Mouse (Mus musculus): ENCODE measurements around the gene Klhl21.

DNA sequence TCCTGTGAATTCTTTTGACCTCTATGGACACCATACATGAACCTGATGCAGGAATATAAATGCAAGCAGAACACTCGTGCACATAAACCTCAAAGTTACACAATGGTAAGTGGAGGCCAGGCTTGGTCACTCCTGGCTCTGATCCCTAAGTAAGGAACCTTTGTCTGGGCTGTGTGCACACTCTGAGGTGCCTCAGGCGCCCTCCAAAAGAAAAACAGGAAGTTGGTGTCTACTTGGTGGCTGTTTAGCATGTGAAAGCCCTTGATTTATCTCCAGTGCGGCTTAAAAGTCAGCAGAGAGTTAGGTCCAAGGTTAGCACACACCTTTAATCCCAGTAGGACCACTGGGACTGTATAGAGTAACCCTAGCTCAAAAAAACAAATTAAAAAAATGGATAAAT lies 9.1 kb upstream of the Klhl21 start:
- TF ChIP-seq CTCF (IDR thresholded peaks at IDR 0.05; ENCODE audit: low read depth) = no peak
- no peak for TF ChIP-seq EP300 (IDR thresholded peaks at IDR 0.05; ENCODE audit: low read depth)

Data from liver, embryonic 14.5 days (tissue).